Mouse (Mus musculus) hindbrain, postnatal 0 days (tissue): ENCODE results near the gene Shld2. TPM values are rescaled to one million over a fixed set of nuclear protein-coding genes. Genes with fewer than 3 reads are reported as not detected.

Source experiments
- ATAC-seq: fragments of 200-750 bp; cut with Nextera tagmentation; 2 replicates; pipeline ENCODE4 v1.8.0; 2017; ENCODE audit warnings: mild to moderate bottlenecking, moderate TSS enrichment, moderate library complexity
- DNase-seq: peaks from one replicate; pipeline ENCODE4 v3.0.0-alpha.2; 2015; ENCODE audit warnings: low spot score
- H3K27ac ChIP-seq: fragments of 300-500 bp; sonication (generic); 2 replicates; pipeline ENCODE4 v1.5.1; 2014; ENCODE audit warnings: mild to moderate bottlenecking
- H3K27me3 ChIP-seq: fragments of 300-500 bp; sonication (generic); 2 replicates; pipeline ENCODE4 v1.6.1; 2014; ENCODE audit warnings: low read length, mixed read lengths; ENCODE audit not compliant: insufficient read depth
- H3K36me3 ChIP-seq: fragments of 300-500 bp; sonication (generic); 2 replicates; pipeline ENCODE4 v1.6.1; 2014; ENCODE audit warnings: low read length, mixed read lengths; ENCODE audit not compliant: insufficient read depth
- H3K4me1 ChIP-seq: fragments of 300-500 bp; sonication (generic); 2 replicates; pipeline ENCODE4 v1.6.1; 2014; ENCODE audit warnings: antibody characterized with exemption, low read length, mixed read lengths; ENCODE audit not compliant: insufficient read depth
- H3K4me2 ChIP-seq: fragments of 300-500 bp; sonication (generic); 2 replicates; pipeline ENCODE4 v1.6.1; 2014; ENCODE audit warnings: low read depth, mild to moderate bottlenecking, low read length, moderate library complexity, mixed read lengths
- H3K4me3 ChIP-seq: fragments of 300-500 bp; sonication (generic); 2 replicates; pipeline ENCODE4 v1.5.1; 2014; ENCODE audit warnings: low read length
- H3K9ac ChIP-seq: fragments of 300-500 bp; sonication (generic); replicated peaks from 2 replicates; pipeline ENCODE4 v1.6.1; 2014; ENCODE audit warnings: mild to moderate bottlenecking, low read length, moderate library complexity, mixed read lengths
- H3K9me3 ChIP-seq: fragments of 300-500 bp; sonication (generic); 2 replicates; pipeline ENCODE4 v1.6.1; 2016; ENCODE audit warnings: low read length, mixed read lengths
- CTCF ChIP-seq: IDR thresholded peaks from 2 replicates; pipeline ENCODE4 v1.5.1; 2016; ENCODE audit warnings: antibody characterized with exemption, control low read depth, low read depth
- WGBS: fragments of 180-500 bp; shearing (Covaris S2); extraction: QIAGEN DNeasy Blood & Tissue Kit; methylation state at CpG from one replicate; pipeline ENCODE4 v1.1.7; 2014; 5-methylcytosine and 5-hydroxymethylcytosine counted together
- polyA plus RNA-seq: library from polyadenylated mRNA; unstranded; fragments of >200 nt; fragmentation: Nextera tagmentation; extraction: Ambion mirVana; gene quantifications from 2 replicates; pipeline ENCODE4 v1.2.1, GENCODE M21; 2015
- total RNA-seq: library from RNA; depleted of rRNA; stranded (reverse); fragments of >200 nt; gene quantifications from 2 replicates; pipeline ENCODE4 v1.2.3, GENCODE M21; 2014

Gene Shld2
- total and polyA plus RNA-seq, 2 experiments from 2014 or later, result 4.0 to 9.2 TPM

GRCm38 (mm10) chr14:34226566-34226965, 83.7 kb downstream of the Shld2 start:
- Histone ChIP-seq H3K9ac (no peak overlapping the region), H3K27me3 (no peaks in the 10 kb centered on the region), H3K9me3 (no peaks in the 10 kb centered on the region), H3K27ac (no peak overlapping the region), H3K4me1 (peaks cover 4% of the 10 kb centered on the region; the same call in 1 of the 2 replicates), H3K36me3 (no peaks in the 10 kb centered on the region), H3K4me2 (no peak overlapping the region), H3K4me3 (no peak overlapping the region)
- 69% methylated on average over 4 of the region's 4 CpGs for WGBS
- TF ChIP-seq CTCF, result no peak
- peak; percentile 35 for DNase-seq
- ATAC-seq, result no peak

DNA sequence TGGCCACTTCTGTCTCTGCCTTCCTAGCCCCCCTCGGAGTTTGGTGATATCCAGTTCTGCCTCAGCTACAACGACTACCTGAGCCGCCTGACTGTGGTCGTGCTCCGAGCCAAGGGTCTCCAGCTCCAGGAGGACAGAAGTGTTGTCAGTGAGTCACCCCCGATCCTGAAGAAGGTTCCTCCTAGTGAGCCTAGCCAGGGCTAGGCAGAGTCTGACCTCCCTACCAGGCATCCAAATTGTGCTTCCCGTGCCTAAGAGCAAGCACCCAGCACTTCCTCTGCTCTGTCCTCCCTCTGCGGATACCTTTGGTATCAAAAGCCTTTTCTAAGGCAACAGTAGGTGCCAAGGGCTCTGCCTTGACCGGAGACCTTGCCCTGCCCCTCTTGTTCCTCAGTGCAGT, 84.3 kb downstream of the Shld2 start:
- peaks cover 4% of the 10 kb centered on the region; the same call in 1 of the 2 replicates for H3K4me1 ChIP-seq
- no peaks in the 10 kb centered on the region for H3K36me3 ChIP-seq
- ATAC-seq (no peak), DNase-seq (no peak)
- H3K4me2 ChIP-seq, result no peak overlapping the region
- no peak overlapping the region for H3K27ac ChIP-seq
- no peak for TF ChIP-seq CTCF
- H3K27me3 ChIP-seq, result no peaks in the 10 kb centered on the region
- no peaks in the 10 kb centered on the region for H3K9me3 ChIP-seq
- H3K9ac ChIP-seq, result no peak overlapping the region
- WGBS, result 87% methylated on average over 9 of the region's 9 CpGs
- H3K4me3 ChIP-seq, result no peak overlapping the region

GRCm38 (mm10) chr14:34223362-34223898, 86.9 kb downstream of the Shld2 start:
- Histone ChIP-seq H3K36me3 (no peaks in the 10 kb centered on the region), H3K9ac (no peak overlapping the region), H3K4me1 (peaks cover 4% of the 10 kb centered on the region; the same call in 1 of the 2 replicates), H3K27me3 (no peaks in the 10 kb centered on the region), H3K4me2 (no peak overlapping the region), H3K4me3 (no peak overlapping the region), H3K9me3 (no peaks in the 10 kb centered on the region), H3K27ac (no peak overlapping the region)
- DNase-seq (no peak), ATAC-seq (no peak)
- TF ChIP-seq CTCF, result no peak
- 70% methylated on average over 5 of the region's 5 CpGs for WGBS

DNA sequence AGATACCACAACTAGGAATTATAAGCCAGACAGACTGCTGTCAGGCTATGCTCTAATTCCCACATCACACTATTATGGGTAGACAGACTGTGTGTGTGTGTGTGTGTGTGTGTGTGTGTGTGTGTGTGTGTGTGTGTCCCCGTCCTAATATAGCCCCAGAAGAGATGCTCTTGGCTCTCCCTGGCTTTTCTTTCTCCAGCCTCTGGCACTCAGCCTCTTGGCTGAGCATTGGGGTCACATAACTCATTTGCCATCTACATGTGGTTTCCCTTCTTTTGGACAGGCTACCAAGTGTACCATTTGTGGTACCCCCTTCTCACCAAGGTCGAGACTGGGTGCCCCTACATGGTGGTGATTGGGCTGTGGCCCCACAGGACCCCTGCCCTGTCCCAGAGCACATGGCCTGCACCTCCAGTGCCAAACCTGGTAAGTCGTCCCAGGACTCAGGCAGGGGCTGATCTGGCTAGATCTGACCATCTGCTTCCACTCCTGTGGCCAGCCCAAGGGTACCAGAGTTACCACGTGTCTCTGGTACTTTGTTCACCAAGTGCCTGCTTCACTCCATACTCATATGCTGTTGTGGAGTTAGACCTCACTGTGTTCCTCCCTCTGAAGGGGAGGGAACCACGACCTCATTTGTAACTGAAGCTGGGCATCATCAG, 88.7 kb downstream of the Shld2 start:
- DNase-seq, result no peak
- Histone ChIP-seq H3K4me2 (no peak overlapping the region), H3K4me3 (no peak overlapping the region), H3K9me3 (no peaks in the 10 kb centered on the region), H3K4me1 (peaks cover 3% of the 10 kb centered on the region; the same call in 1 of the 2 replicates), H3K36me3 (no peaks in the 10 kb centered on the region), H3K27me3 (no peaks in the 10 kb centered on the region), H3K9ac (no peak overlapping the region), H3K27ac (no peak overlapping the region)
- 66% methylated on average over 5 of the region's 5 CpGs for WGBS
- no peak for TF ChIP-seq CTCF
- ATAC-seq, result peak; percentile 54

DNA sequence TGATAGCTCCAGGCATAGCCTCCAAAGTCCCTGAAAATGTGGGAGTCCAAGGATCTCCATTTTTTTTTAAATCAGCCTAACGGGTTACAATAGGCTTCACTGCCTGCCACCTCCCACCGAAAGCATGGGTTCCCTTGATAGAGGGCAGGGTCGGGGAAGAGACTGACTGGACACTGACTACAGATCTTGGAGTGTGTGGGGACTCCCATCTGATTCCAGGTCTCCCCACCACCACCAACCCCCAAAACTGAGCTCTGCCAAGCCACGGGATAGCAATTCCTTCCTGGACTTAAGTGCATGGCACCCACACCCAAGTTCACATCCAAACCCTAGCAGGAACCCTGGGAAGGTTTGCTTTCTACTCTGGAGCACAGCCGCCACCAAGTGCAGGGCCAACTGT, 89.9 kb downstream of the Shld2 start:
- no peak for ATAC-seq
- no peak for DNase-seq
- Histone ChIP-seq H3K4me3 (no peak overlapping the region; the same call in 1 of the 2 replicates), H3K9ac (no peak overlapping the region), H3K9me3 (no peaks in the 10 kb centered on the region), H3K4me2 (no peak overlapping the region), H3K27me3 (no peaks in the 10 kb centered on the region), H3K4me1 (no peaks in the 10 kb centered on the region), H3K36me3 (no peaks in the 10 kb centered on the region), H3K27ac (no peak overlapping the region)
- no peak for TF ChIP-seq CTCF
- 74% methylated on average over 5 of the region's 5 CpGs for WGBS

GRCm38 (mm10) chr14:34219786-34220198, 90.5 kb downstream of the Shld2 start:
- no peaks in the 10 kb centered on the region for H3K4me1 ChIP-seq
- H3K4me2 ChIP-seq, result peak overlapping the region; percentile 51
- TF ChIP-seq CTCF, result no peak
- no peak overlapping the region for H3K27ac ChIP-seq
- H3K4me3 ChIP-seq, result peak overlapping the region; percentile 17
- no peak overlapping the region for H3K9ac ChIP-seq
- ATAC-seq (no peak), DNase-seq (no peak)
- H3K27me3 ChIP-seq, result no peaks in the 10 kb centered on the region
- WGBS, result 7% methylated on average over 28 of the region's 29 CpGs
- no peaks in the 10 kb centered on the region for H3K36me3 ChIP-seq
- H3K9me3 ChIP-seq, result no peaks in the 10 kb centered on the region

DNA sequence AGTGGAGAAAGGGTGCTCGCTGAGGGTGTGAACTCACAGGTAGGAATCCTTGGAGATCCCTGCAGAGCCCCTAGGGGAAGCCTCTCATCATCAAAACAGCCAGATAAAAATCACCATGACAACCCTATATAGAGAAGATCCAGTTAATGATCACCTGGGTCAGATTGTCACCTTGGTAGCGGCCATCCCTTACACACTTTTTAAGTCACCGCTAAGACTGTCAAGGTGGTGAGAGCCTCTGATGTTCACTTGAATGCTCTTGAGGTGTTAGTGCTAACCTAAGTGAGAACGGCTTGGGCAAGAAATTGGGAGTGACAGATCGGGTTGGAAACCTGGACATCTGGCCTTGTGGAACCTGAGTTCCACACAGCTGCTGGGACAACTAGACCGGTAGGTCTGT, 91.0 kb downstream of the Shld2 start, which contains the start of gene Syt15:
TSS of gene Syt15 (plus strand) at position 301 of the 400 bp plus-strand sequence.
- TF ChIP-seq CTCF, result no peak
- 77% methylated on average over 6 of the region's 6 CpGs for WGBS
- no peaks in the 10 kb centered on the region for H3K36me3 ChIP-seq
- no peak for ATAC-seq
- H3K4me2 ChIP-seq, result peak within 1 kb of the TSS; percentile 51
- H3K9ac ChIP-seq, result no peak within 1 kb of the TSS
- no peak for DNase-seq
- H3K27me3 ChIP-seq, result no peaks in the 10 kb centered on the region
- H3K9me3 ChIP-seq, result no peaks in the 10 kb centered on the region
- H3K4me1 ChIP-seq, result no peaks in the 10 kb centered on the region
- H3K27ac ChIP-seq, result no peak within 1 kb of the TSS
- H3K4me3 ChIP-seq, result peak within 1 kb of the TSS; percentile 17
